ENCODE assay signal across 8 mouse cellular contexts in the genomic region with DNA sequence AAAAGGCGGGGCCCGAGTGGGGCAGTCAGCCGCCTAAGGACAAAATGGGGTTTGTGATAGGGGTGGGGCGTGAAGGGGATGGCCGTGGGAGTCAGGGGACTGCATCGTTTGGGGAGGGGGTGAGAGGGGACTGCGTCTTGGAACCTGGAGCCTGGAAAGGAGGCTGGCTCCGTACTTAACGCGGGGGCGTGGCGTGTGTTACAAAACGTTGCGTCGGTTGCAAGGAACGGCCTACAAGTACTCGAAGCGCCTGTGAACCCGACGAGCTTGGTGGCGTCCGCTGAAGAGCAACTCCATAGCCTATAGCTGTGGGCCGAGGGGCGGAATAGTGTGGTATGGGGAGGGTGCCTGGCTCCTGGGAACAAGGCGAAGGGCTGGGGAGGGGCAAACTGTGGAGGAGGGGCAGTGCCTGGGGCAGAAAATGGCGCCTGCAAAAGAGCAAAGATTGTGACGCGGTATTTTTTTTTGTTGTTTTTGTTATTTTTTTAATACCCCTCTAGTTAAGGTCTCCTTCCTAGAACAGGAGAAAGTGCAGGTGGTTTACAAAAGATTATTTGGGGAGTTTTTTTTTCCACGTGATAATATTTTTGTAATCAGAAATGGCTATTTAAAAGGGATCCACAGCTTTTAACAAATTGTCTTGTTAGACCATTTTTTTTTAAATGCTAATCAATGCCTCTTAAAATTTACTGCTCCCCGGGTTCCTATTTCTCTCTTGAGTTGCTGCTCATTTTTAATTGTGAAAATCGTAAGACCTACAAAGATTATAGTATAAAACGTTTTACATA. TPM values are rescaled to one million over a fixed set of nuclear protein-coding genes. Genes with fewer than 3 reads are reported as not detected.
A peak's percentile ranks its signal among the peaks of the same experiment; 100 is the strongest.
DNase-seq lines count a peak whose midpoint lies in the region; ATAC-seq and TF ChIP-seq lines count a peak whose summit lies in the region.

No protein-coding gene starts in this region.

- no peak for TF ChIP-seq CTCF in bone marrow, adult 2 months (IDR thresholded peaks at IDR 0.05; ENCODE audit: control insufficient read depth, insufficient read depth, low read length)
- no peak for TF ChIP-seq CTCF in heart, adult 2 months (IDR thresholded peaks at IDR 0.05)

- no peaks in the 10 kb centered on the region for H3K27me3 ChIP-seq in embryonic facial prominence, embryonic 14.5 days (replicated peaks; ENCODE audit: control insufficient read depth, insufficient read depth, low read length)
- H3K27me3 ChIP-seq in heart, adult 2 months (ENCODE audit: control insufficient read depth, insufficient read depth, low read length): no peaks in the 10 kb centered on the region
- H3K27me3 ChIP-seq in limb, embryonic 13.5 days: no peaks in the 10 kb centered on the region
- H3K27me3 ChIP-seq in midbrain, embryonic 15.5 days (replicated peaks): no peaks in the 10 kb centered on the region

- peak overlapping the region; percentile 88 for H3K4me3 ChIP-seq in bone marrow, adult 2 months (replicated peaks; ENCODE audit: control insufficient read depth, low read depth, low read length)
- peak overlapping the region; percentile 57 for H3K4me3 ChIP-seq in embryonic facial prominence, embryonic 14.5 days (ENCODE audit: low read depth, low read length)
- peak overlapping the region; percentile 55 for H3K4me3 ChIP-seq in heart, adult 2 months
- peak overlapping the region; percentile 58 for H3K4me3 ChIP-seq in limb, embryonic 13.5 days
- peak overlapping the region; percentile 68 for H3K4me3 ChIP-seq in midbrain, embryonic 15.5 days

- 0 out of 2 replicates have a peak, but pooled peaks have one; percentile 32 for TF ChIP-seq EP300 in heart, adult 2 months (IDR thresholded peaks at IDR 0.05; ENCODE audit: insufficient read depth, low read depth, low read length)

- no peaks in the 10 kb centered on the region for H3K4me1 ChIP-seq in bone marrow, adult 2 months (ENCODE audit: control insufficient read depth, insufficient read depth, low read length)
- H3K4me1 ChIP-seq in embryonic facial prominence, embryonic 14.5 days (ENCODE audit: control insufficient read depth, insufficient read depth, low read length): no peaks in the 10 kb centered on the region
- no peaks in the 10 kb centered on the region for H3K4me1 ChIP-seq in heart, adult 2 months (ENCODE audit: control insufficient read depth, insufficient read depth, low read length)
- H3K4me1 ChIP-seq in limb, embryonic 13.5 days: no peaks in the 10 kb centered on the region
- no peaks in the 10 kb centered on the region for H3K4me1 ChIP-seq in midbrain, embryonic 15.5 days

- peak; percentile 67; the same call in 1 of the 2 replicates for TF ChIP-seq POLR2A in bone marrow, adult 2 months (IDR thresholded peaks at IDR 0.05; ENCODE audit: borderline replicate concordance, control insufficient read depth, low read depth, low read length)
- peak; percentile 64 for TF ChIP-seq POLR2A in heart, adult 2 months (IDR thresholded peaks at IDR 0.05; ENCODE audit: insufficient read depth, low read depth, low read length)

- H3K9me3 ChIP-seq in embryonic facial prominence, embryonic 14.5 days (ENCODE audit: control insufficient read depth, low read length): no peaks in the 10 kb centered on the region
- no peaks in the 10 kb centered on the region for H3K9me3 ChIP-seq in limb, embryonic 13.5 days
- no peaks in the 10 kb centered on the region for H3K9me3 ChIP-seq in midbrain, embryonic 15.5 days

- H3K27ac ChIP-seq in bone marrow, adult 2 months (ENCODE audit: control insufficient read depth, insufficient read depth, low read depth, low read length, poor library complexity): peak overlapping the region; percentile 71
- peak overlapping the region; percentile 95 for H3K27ac ChIP-seq in embryonic facial prominence, embryonic 14.5 days (replicated peaks; ENCODE audit: low read depth, low read length)
- H3K27ac ChIP-seq in heart, adult 2 months: peak overlapping the region; percentile 79
- peak overlapping the region; percentile 89 for H3K27ac ChIP-seq in limb, embryonic 13.5 days
- H3K27ac ChIP-seq in midbrain, embryonic 15.5 days: peak overlapping the region; percentile 88

- 8% methylated on average over 32 of the region's 32 CpGs for WGBS in bone marrow, adult 2 months
- 21% methylated on average over 32 of the region's 32 CpGs for WGBS in embryonic facial prominence, embryonic 14.5 days
- 14% methylated on average over 32 of the region's 32 CpGs for WGBS in heart, adult 2 months
- WGBS in limb, embryonic 13.5 days: 22% methylated on average over 32 of the region's 32 CpGs
- 23% methylated on average over 32 of the region's 32 CpGs for WGBS in midbrain, embryonic 15.5 days

- intact Hi-C loops in heart, adult 2 months (cut with DNase I): loop anchor here (2.0 kb wide), 1 partner anchor 16 kb away; no protein-coding TSS in a partner anchor

- ATAC-seq in embryonic facial prominence, embryonic 14.5 days (ENCODE audit: low read depth): peak; percentile 97
- ATAC-seq in limb, embryonic 13.5 days (ENCODE audit: low FRiP score, low read depth): peak; percentile 96
- peak; percentile 92 for ATAC-seq in midbrain, embryonic 15.5 days (replicated peaks)

- H3K9ac ChIP-seq in embryonic facial prominence, embryonic 14.5 days (ENCODE audit: low read depth, low read length): peak overlapping the region; percentile 77
- H3K9ac ChIP-seq in heart, adult 2 months (ENCODE audit: low read depth, low read length): peak overlapping the region; percentile 84
- H3K9ac ChIP-seq in limb, embryonic 13.5 days: peak overlapping the region; percentile 70
- peak overlapping the region; percentile 67 for H3K9ac ChIP-seq in midbrain, embryonic 15.5 days

- H3K79me2 ChIP-seq in heart, adult 2 months (replicated peaks; ENCODE audit: control insufficient read depth, insufficient read depth, low read length): no peaks in the 10 kb centered on the region

- H3K4me2 ChIP-seq in embryonic facial prominence, embryonic 14.5 days (ENCODE audit: low read depth, low read length): peak overlapping the region; percentile 50
- peak overlapping the region; percentile 56 for H3K4me2 ChIP-seq in limb, embryonic 13.5 days (replicated peaks)
- peak overlapping the region; percentile 48 for H3K4me2 ChIP-seq in midbrain, embryonic 15.5 days

- peak; percentile 76 to 78 for DNase-seq in B cell, adult 2 months
- peak; percentile 96 for DNase-seq in embryonic facial prominence, embryonic 14.5 days (ENCODE audit: low spot score)
- DNase-seq in heart, adult 2 months: peak; percentile 79 to 82
- peak; percentile 68 to 70 for DNase-seq in kidney, adult 8-10 months
- DNase-seq in spleen, postnatal 14 days (ENCODE audit: low spot score in 2 of 2): peak; percentile 28 to 43

- H3K36me3 ChIP-seq in embryonic facial prominence, embryonic 14.5 days (ENCODE audit: control insufficient read depth, insufficient read depth, low read length): no peaks in the 10 kb centered on the region
- H3K36me3 ChIP-seq in heart, adult 2 months (ENCODE audit: control insufficient read depth, insufficient read depth, low read length): no peaks in the 10 kb centered on the region
- H3K36me3 ChIP-seq in limb, embryonic 13.5 days: peaks cover 2% of the 10 kb centered on the region
- no peaks in the 10 kb centered on the region for H3K36me3 ChIP-seq in midbrain, embryonic 15.5 days (replicated peaks)

RNA-seq across cellular contexts. Expression of gene Usp11, which starts 0.8 kb away (rescaled TPM):
- polyA plus RNA-seq in bone marrow, adult 2 months (2011; ENCODE audit: insufficient read depth, insufficient read length, low replicate concordance, missing spikeins): 8.1 and 13.8 TPM in 2 replicates
- polyA plus RNA-seq in embryonic facial prominence, embryonic 14.5 days (2014; fragmentation: Nextera tagmentation; extraction: Ambion mirVana): 46.4 and 49.5 TPM in 2 replicates
- total RNA-seq in heart, adult 2 months (2021): 1 to 10 TPM; 5.3 to 7.0 TPM
- polyA plus RNA-seq in heart, adult 2 months (2012; rRNA removed): 5.9 and 10.8 TPM in 2 replicates
- polyA plus RNA-seq in limb, embryonic 13.5 days (2015; fragmentation: Nextera tagmentation; extraction: Ambion mirVana): 56.9 and 60.7 TPM in 2 replicates
- polyA plus RNA-seq in midbrain, embryonic 15.5 days (2015; fragmentation: Nextera tagmentation; extraction: Ambion mirVana): 105 and 110 TPM in 2 replicates

RNA-seq across cellular contexts. Expression of gene Cdk16, which starts 16.7 kb away (rescaled TPM):
- polyA plus RNA-seq in bone marrow, adult 2 months (2011; ENCODE audit: insufficient read depth, insufficient read length, low replicate concordance, missing spikeins): 61.5 and 71.7 TPM in 2 replicates
- polyA plus RNA-seq in embryonic facial prominence, embryonic 14.5 days (2014; fragmentation: Nextera tagmentation; extraction: Ambion mirVana): 97.5 and 97.7 TPM in 2 replicates
- total RNA-seq in heart, adult 2 months (2021): 100 to 1,000 TPM; 110 to 117 TPM
- 190 and 269 TPM in 2 replicates for polyA plus RNA-seq in heart, adult 2 months (2012; rRNA removed)
- polyA plus RNA-seq in limb, embryonic 13.5 days (2015; fragmentation: Nextera tagmentation; extraction: Ambion mirVana): 111 and 116 TPM in 2 replicates
- polyA plus RNA-seq in midbrain, embryonic 15.5 days (2015; fragmentation: Nextera tagmentation; extraction: Ambion mirVana): 152 and 154 TPM in 2 replicates

RNA-seq across cellular contexts. Expression of gene Uba1, which starts 46.4 kb away (rescaled TPM):
- polyA plus RNA-seq in bone marrow, adult 2 months (2011; ENCODE audit: insufficient read depth, insufficient read length, low replicate concordance, missing spikeins): 45.8 and 49.6 TPM in 2 replicates
- 165 and 192 TPM in 2 replicates for polyA plus RNA-seq in embryonic facial prominence, embryonic 14.5 days (2014; fragmentation: Nextera tagmentation; extraction: Ambion mirVana)
- 100 to 1,000 TPM; 206 to 211 TPM for total RNA-seq in heart, adult 2 months (2021)
- 180 and 241 TPM in 2 replicates for polyA plus RNA-seq in heart, adult 2 months (2012; rRNA removed)
- polyA plus RNA-seq in limb, embryonic 13.5 days (2015; fragmentation: Nextera tagmentation; extraction: Ambion mirVana): 206 and 220 TPM in 2 replicates
- polyA plus RNA-seq in midbrain, embryonic 15.5 days (2015; fragmentation: Nextera tagmentation; extraction: Ambion mirVana): 412 and 423 TPM in 2 replicates

Comparison
In these comparisons a context has a peak if more than half of its experiments do, and no peak if none do; other contexts are left out.
1. Peak in every context shown above with its lines: DNase-seq, ATAC-seq, H3K4me3 ChIP-seq and H3K27ac ChIP-seq.
2. DNase-seq: peak in every context shown above with its lines; median percentile 96 in embryonic facial prominence, embryonic 14.5 days; 80 in heart, adult 2 months; 77 in B cell, adult 2 months; 69 in kidney, adult 8-10 months; 36 in spleen, postnatal 14 days.